Mouse (Mus musculus) olfactory bulb, adult 2 months (tissue): Measurements from ENCODE around the gene Zfp91.

Source experiments
- CTCF ChIP-seq: fragments of 200-500 bp; IDR thresholded peaks from 2 replicates; pipeline ENCODE4 v1.5.1; 2012; ENCODE audit warnings: low read depth, mild to moderate bottlenecking, low read length, moderate library complexity; ENCODE audit not compliant: insufficient read depth
- POLR2A ChIP-seq: fragments of 200-500 bp; IDR thresholded peaks from 2 replicates; pipeline ENCODE4 v1.6.1; 2012; ENCODE audit warnings: mild to moderate bottlenecking, low read depth, low read length, moderate library complexity; ENCODE audit not compliant: insufficient read depth

DNA sequence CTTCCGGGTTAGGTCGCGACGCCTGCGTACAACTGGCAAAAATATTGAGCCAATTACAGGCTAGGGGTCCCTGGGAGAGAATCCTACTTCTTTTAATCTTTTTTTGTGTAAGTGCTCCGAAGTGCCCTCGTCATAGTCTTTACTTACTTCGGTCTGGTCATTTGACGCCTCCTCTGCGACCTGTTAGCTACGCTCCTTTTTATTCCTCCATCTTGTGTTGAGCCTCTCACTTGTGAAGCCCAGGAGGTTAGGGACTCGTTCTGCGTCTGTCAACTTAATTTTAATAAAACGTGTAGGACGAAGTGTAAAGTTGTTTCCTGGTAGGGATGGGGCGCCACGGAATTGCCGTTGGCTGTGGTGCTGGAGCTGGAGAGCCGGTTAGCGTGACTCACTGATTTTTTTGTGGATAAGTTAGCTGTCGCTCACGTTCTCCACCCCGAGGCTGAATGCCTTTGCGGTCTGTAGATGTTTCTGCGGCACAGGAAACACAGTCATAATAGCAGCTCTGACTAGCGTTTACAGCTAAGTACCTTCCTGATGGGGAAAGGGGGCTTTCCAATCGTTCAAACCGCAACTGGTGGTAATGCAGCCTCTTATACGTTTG lies 504 bp upstream of the Zfp91 start:
- TF ChIP-seq POLR2A (no peak), CTCF (no peak)
